Mouse (Mus musculus): ENCODE results near the gene Eef1e1.

DNA sequence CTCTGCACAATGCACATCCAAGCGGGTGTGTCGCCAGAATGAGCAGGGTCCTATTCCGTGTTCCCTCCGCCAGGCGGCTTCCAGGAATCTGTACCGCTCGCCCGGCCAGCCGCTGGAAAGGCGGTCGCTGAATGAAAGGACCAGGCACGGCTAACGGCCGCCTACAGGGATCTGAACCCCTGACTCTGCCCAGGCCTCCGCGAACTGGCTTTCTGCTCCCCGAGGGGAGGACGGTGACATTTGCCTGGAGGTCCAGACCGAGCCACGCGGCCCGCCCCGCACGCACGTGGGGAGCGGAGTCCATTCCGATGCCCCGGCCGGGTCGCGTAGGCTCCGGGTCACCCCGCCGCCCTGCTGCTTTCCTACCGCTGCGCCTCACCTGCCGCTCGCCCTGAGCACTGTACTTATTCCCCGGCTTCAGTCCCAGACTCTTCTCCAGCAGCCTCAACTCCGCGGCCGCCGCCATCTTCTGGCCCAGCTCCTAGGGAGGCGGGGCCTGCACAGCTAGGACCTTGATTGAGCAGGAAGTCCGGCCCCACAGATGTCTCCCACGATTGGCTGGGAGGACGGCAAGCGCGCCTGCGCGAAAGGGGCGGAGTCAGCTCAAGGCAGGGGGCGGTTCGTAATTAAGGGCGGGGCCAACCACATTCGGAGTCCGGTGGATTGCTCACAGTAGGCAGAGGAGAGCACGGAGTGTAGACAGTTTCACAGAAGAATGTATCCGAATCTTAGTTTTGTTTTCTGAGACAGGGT is at the start of gene Eef1e1:
- TF ChIP-seq CTCF (IDR thresholded peaks at IDR 0.05; ENCODE audit: low read depth, low read length) (peak; percentile 74), POLR2A (IDR thresholded peaks at IDR 0.05; ENCODE audit: extremely low read depth, insufficient read depth, low read length) (0 out of 2 replicates have a peak, but pooled peaks have one; percentile 30)
